Mouse (Mus musculus) intestine, postnatal 0 days (tissue): Measurements from ENCODE around the gene Baz1a. TPM values are rescaled to one million over a fixed set of nuclear protein-coding genes. Genes with fewer than 3 reads are reported as not detected.

Source experiments
- ATAC-seq: fragments of 200-750 bp; cut with Nextera tagmentation; 2 replicates; pipeline ENCODE4 v1.8.0; 2017; ENCODE audit warnings: mild to moderate bottlenecking, moderate TSS enrichment, moderate library complexity
- H3K27ac ChIP-seq: fragments of 300-500 bp; sonication (generic); 2 replicates; pipeline ENCODE4 v1.5.1; 2014; ENCODE audit warnings: mild to moderate bottlenecking, low read depth, low read length, moderate library complexity
- H3K27me3 ChIP-seq: fragments of 300-500 bp; sonication (generic); replicated peaks from 2 replicates; pipeline ENCODE4 v1.6.1; 2014; ENCODE audit warnings: low read length, mixed read lengths; ENCODE audit not compliant: control insufficient read depth, insufficient read depth
- H3K36me3 ChIP-seq: fragments of 300-500 bp; sonication (generic); 2 replicates; pipeline ENCODE4 v1.6.1; 2014; ENCODE audit warnings: mild to moderate bottlenecking, moderate library complexity; ENCODE audit not compliant: control insufficient read depth, insufficient read depth
- H3K4me1 ChIP-seq: fragments of 300-500 bp; sonication (generic); replicated peaks from 2 replicates; pipeline ENCODE4 v1.6.1; 2014; ENCODE audit warnings: antibody characterized with exemption, low read length, mixed read lengths; ENCODE audit not compliant: control insufficient read depth, insufficient read depth
- H3K4me2 ChIP-seq: fragments of 300-500 bp; sonication (generic); replicated peaks from 2 replicates; pipeline ENCODE4 v1.6.1; 2014; ENCODE audit warnings: low read depth, mild to moderate bottlenecking, moderate library complexity
- H3K4me3 ChIP-seq: fragments of 300-500 bp; sonication (generic); 2 replicates; pipeline ENCODE4 v1.5.1; 2014; ENCODE audit warnings: low read depth, low read length
- H3K9ac ChIP-seq: fragments of 300-500 bp; sonication (generic); 2 replicates; pipeline ENCODE4 v1.6.1; 2014; ENCODE audit warnings: mild to moderate bottlenecking, low read depth, low read length
- H3K9me3 ChIP-seq: fragments of 300-500 bp; sonication (generic); 2 replicates; pipeline ENCODE4 v1.6.1; 2016; ENCODE audit warnings: mixed run types; ENCODE audit not compliant: control insufficient read depth
- CTCF ChIP-seq: sonication (generic); IDR thresholded peaks from 2 replicates; pipeline ENCODE4 v1.5.1; 2016; ENCODE audit warnings: low read depth, mild to moderate bottlenecking, control low read depth, antibody characterized with exemption, moderate library complexity
- WGBS: fragments of 180-500 bp; shearing (Covaris S2); extraction: QIAGEN DNeasy Blood & Tissue Kit; methylation state at CpG from one replicate; pipeline ENCODE4 v1.1.7; 2014; 5-methylcytosine and 5-hydroxymethylcytosine counted together
- polyA plus RNA-seq: library from polyadenylated mRNA; unstranded; fragments of >200 nt; fragmentation: Nextera tagmentation; extraction: Ambion mirVana; gene quantifications from 2 replicates; pipeline ENCODE4 v1.2.1, GENCODE M21; 2015

Gene Baz1a
- 15.2 and 15.3 TPM in 2 replicates for polyA plus RNA-seq

- no peak for TF ChIP-seq CTCF
- Histone ChIP-seq H3K36me3 (no peaks in the 10 kb centered on the region), H3K9me3 (no peaks in the 10 kb centered on the region), H3K4me2 (no peak within 1 kb of the TSS), H3K9ac (no peak within 1 kb of the TSS), H3K27ac (no peak within 1 kb of the TSS), H3K4me3 (no peak within 1 kb of the TSS), H3K4me1 (no peaks in the 10 kb centered on the region), H3K27me3 (no peaks in the 10 kb centered on the region)
- 83% methylated on average over 6 of the region's 6 CpGs for WGBS
- ATAC-seq, result no peak
These were observed at the start of gene Baz1a for GRCm38 (mm10) chr12:55013626-55014398. Baz1a (minus strand) TSS chr12:55014348.

- TF ChIP-seq CTCF, result no peak
- Histone ChIP-seq H3K9ac (no peak overlapping the region), H3K36me3 (peaks cover 9% of the 10 kb centered on the region), H3K4me2 (no peak overlapping the region), H3K27me3 (no peaks in the 10 kb centered on the region), H3K4me3 (no peak overlapping the region), H3K4me1 (no peaks in the 10 kb centered on the region), H3K9me3 (no peaks in the 10 kb centered on the region), H3K27ac (peak overlapping the region; percentile 75)
- WGBS, result 58% methylated on average over 1 of the region's 1 CpGs
- ATAC-seq, result peak; percentile 41; the same call in 1 of the 2 replicates
These were observed 48.0 kb upstream of the Baz1a start for GRCm38 (mm10) chr12:55062141-55062540.

- Histone ChIP-seq H3K4me1 (no peaks in the 10 kb centered on the region), H3K9ac (no peak overlapping the region), H3K27me3 (no peaks in the 10 kb centered on the region), H3K9me3 (no peaks in the 10 kb centered on the region), H3K36me3 (peaks cover 9% of the 10 kb centered on the region), H3K27ac (peak overlapping the region; percentile 15; the same call in 1 of the 2 replicates), H3K4me3 (no peak overlapping the region), H3K4me2 (no peak overlapping the region)
- whole genome bisulfite sequencing, result 68% methylated on average over 10 of the region's 10 CpGs
- no peak for TF ChIP-seq CTCF
- ATAC-seq, result no peak
These were observed 46.9 kb upstream of the Baz1a start for GRCm38 (mm10) chr12:55061006-55061405.

- H3K9ac ChIP-seq, result no peak overlapping the region
- no peak overlapping the region for H3K4me2 ChIP-seq
- no peak overlapping the region; the same call in 1 of the 2 replicates for H3K27ac ChIP-seq
- no peak overlapping the region for H3K4me3 ChIP-seq
- no peaks in the 10 kb centered on the region for H3K4me1 ChIP-seq
- H3K9me3 ChIP-seq, result no peaks in the 10 kb centered on the region
- H3K27me3 ChIP-seq, result no peaks in the 10 kb centered on the region
- no peak for ATAC-seq
- no peak for TF ChIP-seq CTCF
- peaks cover 9% of the 10 kb centered on the region for H3K36me3 ChIP-seq
- 58% methylated on average over 6 of the region's 6 CpGs for WGBS
These were observed 46.2 kb upstream of the Baz1a start for GRCm38 (mm10) chr12:55060212-55060898.

- Histone ChIP-seq H3K4me3 (no peak overlapping the region), H3K4me2 (no peak overlapping the region), H3K36me3 (peaks cover 9% of the 10 kb centered on the region), H3K9ac (no peak overlapping the region), H3K27me3 (no peaks in the 10 kb centered on the region), H3K9me3 (no peaks in the 10 kb centered on the region), H3K4me1 (no peaks in the 10 kb centered on the region), H3K27ac (no peak overlapping the region)
- WGBS, result 49% methylated on average over 3 of the region's 3 CpGs
- TF ChIP-seq CTCF, result no peak
- ATAC-seq, result no peak
These were observed 45.7 kb upstream of the Baz1a start for GRCm38 (mm10) chr12:55059812-55060211.

GRCm38 (mm10) chr12:55058865-55059615, 44.9 kb upstream of the Baz1a start:
- WGBS, result 65% methylated on average over 6 of the region's 6 CpGs

More at GRCm38 (mm10) chr12:55058865-55059615, 44.9 kb upstream of the Baz1a start:
- H3K4me1 ChIP-seq, result no peaks in the 10 kb centered on the region
- H3K27me3 ChIP-seq, result no peaks in the 10 kb centered on the region
- H3K27ac ChIP-seq, result no peak overlapping the region
- H3K36me3 ChIP-seq, result peaks cover 9% of the 10 kb centered on the region
- H3K9ac ChIP-seq, result no peak overlapping the region
- no peak overlapping the region for H3K4me2 ChIP-seq
- no peaks in the 10 kb centered on the region for H3K9me3 ChIP-seq
- no peak for ATAC-seq
- no peak overlapping the region for H3K4me3 ChIP-seq
- TF ChIP-seq CTCF, result no peak
